Mouse (Mus musculus): ENCODE data around the gene Rpl36. TPM values are rescaled to one million over a fixed set of nuclear protein-coding genes. Genes with fewer than 3 reads are reported as not detected.
A peak's percentile ranks its signal among the peaks of the same experiment; 100 is the strongest.

Gene Rpl36
- polyA plus RNA-seq, 1 experiment: 414 TPM

DNA sequence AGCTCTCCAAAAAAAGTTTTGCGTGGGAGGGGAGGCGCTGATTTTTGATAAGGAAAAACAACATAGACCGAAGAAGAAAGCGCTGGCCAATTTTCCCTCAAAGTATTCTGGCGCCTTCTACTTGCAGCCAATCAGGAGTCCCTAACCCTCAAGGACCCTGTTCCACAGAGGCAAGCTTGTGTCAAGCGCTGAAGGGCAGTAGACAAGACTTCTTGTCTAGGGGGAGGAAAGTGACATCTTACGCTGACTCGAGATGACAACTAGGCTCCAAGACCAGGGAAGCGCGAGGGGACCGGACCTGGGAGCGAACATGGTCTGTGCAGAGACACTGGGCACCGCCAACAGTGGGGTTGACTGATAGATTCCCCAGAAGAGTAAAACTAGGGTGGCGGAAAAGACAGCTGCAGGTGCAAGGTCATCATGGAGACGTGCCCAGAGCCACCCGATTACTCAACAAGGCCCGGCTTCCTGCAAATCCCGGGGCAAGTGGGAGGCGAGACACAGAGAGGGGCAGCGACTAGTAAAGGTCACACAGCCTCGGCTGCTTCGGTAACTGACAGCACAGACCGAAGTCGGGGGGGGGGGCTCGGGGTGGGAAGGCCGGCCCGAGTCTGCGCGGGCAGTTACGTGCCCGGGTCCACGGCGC is 29.5 kb upstream of the Rpl36 start:
- H3K4me3 ChIP-seq (replicated peaks; ENCODE audit: control insufficient read depth, low read depth, low read length): peak overlapping the region; percentile 92
- H3K4me1 ChIP-seq (ENCODE audit: control insufficient read depth, insufficient read depth, low read length): peaks cover 5% of the 10 kb centered on the region; the same call in 1 of the 2 replicates
- H3K27ac ChIP-seq (ENCODE audit: control insufficient read depth, insufficient read depth, low read depth, low read length, poor library complexity): peak overlapping the region; percentile 98
- WGBS: under 1% methylated on average over 33 of the region's 33 CpGs
- no peak for TF ChIP-seq POLR2A (IDR thresholded peaks at IDR 0.05; ENCODE audit: borderline replicate concordance, control insufficient read depth, low read depth, low read length)
- TF ChIP-seq CTCF (IDR thresholded peaks at IDR 0.05; ENCODE audit: control insufficient read depth, insufficient read depth, low read length): no peak

DNA sequence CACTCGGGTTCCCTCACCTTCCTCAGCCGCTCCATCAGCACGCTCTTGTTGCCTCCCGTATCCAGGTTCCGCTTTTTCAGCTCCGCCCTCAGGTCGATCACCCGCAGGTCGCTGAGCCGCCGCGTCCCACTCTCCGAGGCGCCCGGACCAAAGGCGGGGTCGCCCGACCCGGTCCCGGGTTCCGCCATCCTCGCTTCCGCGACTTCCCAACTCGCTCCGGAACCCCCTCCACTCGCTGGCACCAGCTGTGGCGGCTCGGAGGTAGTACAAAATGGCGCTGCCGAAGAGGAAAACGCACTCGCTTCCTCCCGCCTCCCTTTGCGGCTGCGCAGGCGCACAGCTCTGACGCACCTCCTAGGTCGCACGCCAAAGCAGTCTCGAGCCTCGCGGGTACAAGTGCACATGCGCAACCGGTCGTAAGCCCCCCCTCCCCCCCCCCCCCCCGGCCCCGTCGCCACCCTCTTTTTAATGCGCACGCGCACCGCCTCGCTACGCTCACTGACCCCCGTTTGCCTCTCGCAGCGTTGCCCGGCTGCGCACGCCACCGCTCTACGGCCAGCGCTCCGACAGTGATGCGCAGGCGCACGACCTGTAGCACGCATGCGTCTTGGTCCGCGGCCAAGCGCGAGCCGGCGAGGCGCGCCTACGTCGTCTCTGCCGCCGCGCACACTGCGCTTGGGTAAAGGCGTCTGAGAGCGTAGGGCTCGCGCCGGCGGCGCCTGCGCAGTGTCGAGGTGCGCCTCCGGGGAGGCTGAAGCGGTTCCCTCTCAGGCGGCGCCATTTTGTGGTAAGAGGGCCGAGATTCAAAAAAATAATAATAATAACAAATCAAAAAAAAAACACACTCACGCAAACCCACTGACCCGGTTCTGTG is 28.7 kb upstream of the Rpl36 start, which contains the start of the genes Safb2 and Safb:
Safb2 (minus strand) TSS at position 329 of the 874 bp plus-strand sequence.
Safb (plus strand) TSS at position 569 of the 874 bp plus-strand sequence.
- under 1% methylated on average over 98 of the region's 101 CpGs for WGBS
- peak; percentile 81; the same call in 1 of the 2 replicates for TF ChIP-seq POLR2A (IDR thresholded peaks at IDR 0.05; ENCODE audit: borderline replicate concordance, control insufficient read depth, low read depth, low read length)
- peak; percentile 2; the same call in 1 of the 2 replicates for TF ChIP-seq CTCF (IDR thresholded peaks at IDR 0.05; ENCODE audit: control insufficient read depth, insufficient read depth, low read length)
- Histone ChIP-seq H3K27ac (ENCODE audit: control insufficient read depth, insufficient read depth, low read depth, low read length, poor library complexity) (peak within 1 kb of the TSS; percentile 98), H3K4me3 (replicated peaks; ENCODE audit: control insufficient read depth, low read depth, low read length) (peak within 1 kb of the TSS; percentile 92), H3K4me1 (ENCODE audit: control insufficient read depth, insufficient read depth, low read length) (peaks cover 5% of the 10 kb centered on the region; the same call in 1 of the 2 replicates)

DNA sequence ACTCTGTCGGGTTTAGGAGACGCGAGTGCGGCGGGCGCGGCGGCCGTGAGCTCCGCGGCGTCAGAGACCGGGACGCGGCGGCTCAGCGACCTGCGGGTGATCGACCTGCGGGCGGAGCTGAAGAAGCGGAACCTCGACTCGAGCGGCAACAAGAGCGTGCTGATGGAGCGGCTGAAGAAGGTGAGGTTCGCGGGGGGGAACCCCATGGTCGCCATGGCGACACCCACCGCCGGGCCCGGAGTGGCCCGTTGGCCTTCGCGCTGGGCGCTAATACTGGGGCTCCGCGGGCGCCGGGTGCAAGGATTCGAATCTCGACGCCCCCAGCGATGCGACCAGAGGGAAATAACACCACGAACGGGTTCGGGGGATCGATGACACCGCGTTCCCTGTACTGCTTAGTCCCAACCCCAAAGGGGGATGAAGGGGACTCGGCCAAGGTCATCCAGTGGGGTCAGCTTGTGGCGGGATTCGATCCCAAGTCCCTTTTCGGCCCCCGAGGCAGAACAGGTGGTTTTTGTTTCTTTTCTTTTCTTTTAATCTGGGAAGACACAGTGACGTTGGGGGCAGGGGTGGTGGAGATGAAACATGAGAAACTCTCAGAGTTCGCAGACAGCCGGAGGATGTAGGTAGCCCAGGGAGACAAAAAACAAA is 27.9 kb upstream of the Rpl36 start:
- Histone ChIP-seq H3K27ac (ENCODE audit: control insufficient read depth, insufficient read depth, low read depth, low read length, poor library complexity) (peak overlapping the region; percentile 97), H3K4me1 (ENCODE audit: control insufficient read depth, insufficient read depth, low read length) (peaks cover 5% of the 10 kb centered on the region; the same call in 1 of the 2 replicates), H3K4me3 (replicated peaks; ENCODE audit: control insufficient read depth, low read depth, low read length) (peak overlapping the region; percentile 86)
- TF ChIP-seq CTCF (IDR thresholded peaks at IDR 0.05; ENCODE audit: control insufficient read depth, insufficient read depth, low read length) (no peak), POLR2A (IDR thresholded peaks at IDR 0.05; ENCODE audit: borderline replicate concordance, control insufficient read depth, low read depth, low read length) (no peak)
- under 1% methylated on average over 61 of the region's 61 CpGs for WGBS

DNA sequence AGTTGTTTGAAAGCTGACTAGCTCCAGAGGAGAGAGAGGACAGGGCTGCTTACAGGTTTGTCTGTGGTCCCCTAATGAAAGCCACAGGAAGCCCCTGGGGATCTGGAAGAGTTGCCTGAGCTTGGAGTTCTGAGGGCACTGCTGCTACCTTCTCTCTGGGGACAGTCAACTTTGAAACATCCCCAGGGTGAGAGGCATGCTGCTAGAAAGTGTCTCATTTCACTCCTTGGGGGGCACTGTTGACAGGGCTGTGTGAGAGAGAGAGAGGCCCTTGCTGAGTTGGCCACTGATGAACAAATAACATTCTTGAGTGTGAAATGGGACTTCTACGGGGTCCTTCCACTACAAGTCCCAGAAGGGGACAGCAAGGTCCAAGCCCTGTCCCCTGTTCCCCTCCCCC is 25.4 kb upstream of the Rpl36 start:
- Histone ChIP-seq H3K4me3 (replicated peaks; ENCODE audit: control insufficient read depth, low read depth, low read length) (no peak overlapping the region), H3K4me1 (ENCODE audit: control insufficient read depth, insufficient read depth, low read length) (peaks cover 3% of the 10 kb centered on the region; the same call in 1 of the 2 replicates), H3K27ac (ENCODE audit: control insufficient read depth, insufficient read depth, low read depth, low read length, poor library complexity) (no peak overlapping the region)
- WGBS: 91% methylated on average over 1 of the region's 1 CpGs
- TF ChIP-seq CTCF (IDR thresholded peaks at IDR 0.05; ENCODE audit: control insufficient read depth, insufficient read depth, low read length): no peak
- no peak for TF ChIP-seq POLR2A (IDR thresholded peaks at IDR 0.05; ENCODE audit: borderline replicate concordance, control insufficient read depth, low read depth, low read length)

DNA sequence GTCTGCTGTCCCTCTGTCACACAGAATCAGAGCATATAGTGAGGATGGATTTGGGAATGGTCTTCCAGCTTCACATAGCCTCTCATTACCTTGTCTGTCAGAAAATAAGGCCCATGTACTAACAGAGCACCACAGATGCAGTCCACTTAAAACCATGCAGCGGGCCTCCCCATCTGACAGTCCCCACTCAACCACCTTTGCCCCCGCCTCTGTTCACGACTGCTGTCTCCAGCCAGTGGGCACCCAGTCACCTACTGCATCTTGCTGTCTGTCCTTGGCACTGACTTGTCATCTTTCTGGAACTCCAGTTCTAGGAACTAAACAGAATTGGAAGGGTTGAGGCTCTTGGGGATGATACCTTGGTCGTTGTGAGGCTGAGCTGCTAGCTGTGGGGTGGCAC is 24.3 kb upstream of the Rpl36 start:
- Histone ChIP-seq H3K27ac (ENCODE audit: control insufficient read depth, insufficient read depth, low read depth, low read length, poor library complexity) (no peak overlapping the region), H3K4me3 (replicated peaks; ENCODE audit: control insufficient read depth, low read depth, low read length) (no peak overlapping the region), H3K4me1 (ENCODE audit: control insufficient read depth, insufficient read depth, low read length) (peaks cover 3% of the 10 kb centered on the region; the same call in 1 of the 2 replicates)
- 95% methylated on average over 4 of the region's 4 CpGs for WGBS
- no peak for TF ChIP-seq CTCF (IDR thresholded peaks at IDR 0.05; ENCODE audit: control insufficient read depth, insufficient read depth, low read length)
- no peak for TF ChIP-seq POLR2A (IDR thresholded peaks at IDR 0.05; ENCODE audit: borderline replicate concordance, control insufficient read depth, low read depth, low read length)

DNA sequence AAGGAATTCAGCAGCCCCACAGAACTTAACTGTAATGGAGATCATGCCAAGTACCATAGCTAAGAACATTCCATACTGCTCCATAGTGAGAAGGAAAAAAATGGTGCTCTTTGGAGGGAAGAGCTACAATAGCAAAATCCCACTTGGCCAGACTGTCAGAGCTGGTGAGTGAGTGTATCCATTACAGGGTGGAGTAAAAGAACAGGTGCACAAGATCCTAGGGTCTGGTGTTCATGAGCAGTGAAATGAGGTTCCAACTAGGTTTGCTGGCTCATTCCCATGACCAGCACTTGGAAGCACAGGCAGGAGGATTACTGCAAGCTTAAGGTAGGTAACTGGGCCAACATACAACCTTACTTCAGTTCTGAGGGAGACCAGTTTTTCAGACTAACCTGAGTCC is 20.7 kb upstream of the Rpl36 start:
- TF ChIP-seq POLR2A (IDR thresholded peaks at IDR 0.05; ENCODE audit: borderline replicate concordance, control insufficient read depth, low read depth, low read length): no peak
- no peaks in the 10 kb centered on the region for H3K4me1 ChIP-seq (ENCODE audit: control insufficient read depth, insufficient read depth, low read length)
- no peak overlapping the region for H3K27ac ChIP-seq (ENCODE audit: control insufficient read depth, insufficient read depth, low read depth, low read length, poor library complexity)
- H3K4me3 ChIP-seq (replicated peaks; ENCODE audit: control insufficient read depth, low read depth, low read length): no peak overlapping the region

DNA sequence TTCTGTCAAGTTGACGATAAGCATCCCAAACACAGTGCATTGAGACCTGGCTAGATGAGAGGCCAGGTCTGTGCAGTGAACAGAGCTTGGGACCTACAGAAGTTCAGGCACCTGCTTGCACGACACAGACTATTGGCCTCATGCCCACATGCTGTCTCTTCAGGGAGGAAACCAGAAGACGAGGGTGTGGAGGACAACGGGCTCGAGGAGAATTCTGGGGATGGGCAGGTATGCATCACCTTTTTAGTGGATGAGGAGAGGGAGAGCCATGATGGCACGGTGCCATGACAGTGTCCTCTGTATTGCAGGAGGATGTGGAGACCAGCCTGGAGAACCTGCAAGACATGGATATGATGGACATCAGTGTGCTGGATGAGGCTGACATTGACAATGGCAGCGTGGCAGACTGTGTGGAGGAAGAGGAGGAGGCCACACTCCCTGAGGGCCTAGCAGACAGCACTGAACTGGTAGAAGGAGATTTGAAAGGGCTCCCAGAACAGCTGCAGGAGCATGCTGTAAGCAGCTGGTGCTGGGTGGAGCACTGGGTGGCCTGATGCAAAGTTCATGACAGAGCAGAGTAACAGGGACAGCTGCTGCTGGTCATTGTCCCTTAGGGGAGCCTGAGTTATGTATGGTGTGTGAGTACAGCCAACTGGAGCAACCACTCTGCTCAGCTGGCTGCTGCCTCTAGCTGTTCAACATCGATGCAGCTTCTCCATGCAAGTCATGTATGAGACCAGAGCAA is 19.5 kb upstream of the Rpl36 start:
- H3K27ac ChIP-seq (ENCODE audit: control insufficient read depth, insufficient read depth, low read depth, low read length, poor library complexity): no peak overlapping the region
- TF ChIP-seq POLR2A (IDR thresholded peaks at IDR 0.05; ENCODE audit: borderline replicate concordance, control insufficient read depth, low read depth, low read length) (no peak), CTCF (IDR thresholded peaks at IDR 0.05; ENCODE audit: control insufficient read depth, insufficient read depth, low read length) (no peak)
- no peak overlapping the region for H3K4me3 ChIP-seq (replicated peaks; ENCODE audit: control insufficient read depth, low read depth, low read length)
- H3K4me1 ChIP-seq (ENCODE audit: control insufficient read depth, insufficient read depth, low read length): no peaks in the 10 kb centered on the region
- 90% methylated on average over 8 of the region's 8 CpGs for WGBS
